Mouse (Mus musculus): Measurements from ENCODE around the gene H2-T22.
A peak's percentile ranks its signal among the peaks of the same experiment; 100 is the strongest.

Gene H2-T22

DNA sequence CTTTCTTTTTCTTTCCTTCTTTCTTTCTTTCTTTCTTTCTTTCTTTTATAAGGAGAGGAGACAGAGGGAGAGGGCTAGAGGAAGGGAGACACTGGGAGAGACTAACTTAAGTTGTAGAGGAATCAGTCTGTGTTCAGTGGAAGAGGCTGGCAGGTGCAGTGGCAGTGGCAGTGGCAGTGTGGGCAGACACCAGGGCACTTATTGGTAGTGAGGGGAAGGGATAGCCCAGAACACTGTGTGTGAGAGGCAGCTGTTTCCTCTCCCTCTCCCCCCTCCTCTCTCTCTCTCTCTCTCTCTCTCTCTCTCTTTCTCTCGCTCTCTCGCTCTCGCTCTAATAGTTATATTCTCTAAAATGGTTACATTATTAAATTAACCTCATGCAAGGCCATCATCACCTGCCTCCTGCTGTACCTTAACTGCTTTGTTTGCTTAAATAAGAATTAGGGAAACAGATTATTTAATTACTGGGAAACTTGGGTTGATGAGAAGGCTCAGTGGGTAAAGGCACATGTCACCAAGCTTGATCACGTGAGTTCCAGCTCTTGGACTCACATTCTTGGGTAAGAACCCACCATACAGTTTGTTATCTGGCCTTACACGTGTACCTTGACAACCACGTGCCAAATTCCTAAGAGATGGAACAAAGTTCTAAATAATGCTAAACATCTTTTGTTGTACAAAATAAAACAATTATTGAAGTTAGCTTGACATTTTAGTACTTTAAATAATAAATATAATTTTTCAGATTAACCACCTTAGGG lies 43.8 kb downstream of the H2-T22 start:
- no peak for DNase-seq (ENCODE audit: low read depth, low spot score)

- DNase-seq (ENCODE audit: low read depth, low spot score): no peak
Measured at GRCm38 (mm10) chr17:35997713-35998510, 44.6 kb downstream of the H2-T22 start.

DNA sequence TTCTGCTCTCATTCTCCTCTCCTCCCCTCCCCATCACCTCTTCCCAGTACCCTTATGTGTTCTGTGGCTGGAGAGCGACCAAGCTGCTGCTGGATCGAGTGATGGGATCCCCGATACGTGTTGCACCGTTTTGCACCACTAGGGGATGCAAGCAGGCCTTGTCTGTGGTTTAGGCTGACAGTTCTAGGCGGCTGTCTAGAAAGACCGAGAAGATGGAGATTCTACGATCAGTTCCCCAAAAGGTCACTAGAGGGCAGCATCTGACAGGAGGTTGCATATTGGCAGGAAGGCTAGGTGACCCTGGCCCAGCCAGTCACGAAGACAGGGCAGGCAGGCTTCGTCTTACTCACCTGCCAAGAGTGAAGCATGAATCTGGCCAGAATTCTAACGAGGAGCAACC lies 45.6 kb downstream of the H2-T22 start:
- peak; percentile 98 for DNase-seq (ENCODE audit: low read depth, low spot score)

GRCm38 (mm10) chr17:35994879-35995240 lies 47.7 kb downstream of the H2-T22 start:
- DNase-seq (ENCODE audit: low read depth, low spot score): no peak

DNA sequence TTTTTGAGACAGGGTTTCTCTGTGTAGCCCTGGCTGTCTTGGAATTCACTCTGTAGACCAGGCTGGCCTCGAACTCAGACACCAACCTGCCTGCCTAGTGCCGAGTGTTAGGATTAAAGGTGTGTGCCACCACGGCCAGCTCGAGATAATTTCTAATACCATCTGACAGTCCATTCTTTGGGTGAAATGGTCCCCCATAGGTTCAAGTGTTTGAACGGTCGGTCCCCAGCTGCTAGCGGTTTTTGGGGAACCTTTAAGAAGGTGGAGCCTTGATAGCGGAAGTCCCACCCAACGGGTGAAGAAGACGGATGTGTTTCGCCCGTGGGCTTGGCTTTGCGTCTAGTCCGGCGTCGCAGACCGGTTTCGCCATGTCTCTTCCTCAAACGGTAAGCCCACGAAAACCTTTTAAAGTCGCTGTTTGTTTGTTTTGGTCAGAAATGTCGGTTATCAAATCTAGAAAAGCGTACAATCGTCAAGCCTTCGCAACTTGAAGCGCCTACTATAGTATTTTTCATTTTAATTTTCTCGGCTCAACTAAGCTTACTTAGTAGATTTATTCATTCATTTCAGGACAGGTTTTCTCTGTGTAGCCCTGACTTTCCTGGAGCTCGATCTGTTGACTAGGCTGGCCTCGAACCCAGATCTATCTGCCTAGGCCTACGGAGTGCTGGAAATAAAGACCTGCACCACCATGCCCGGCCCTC lies 48.2 kb downstream of the H2-T22 start:
- DNase-seq (ENCODE audit: low read depth, low spot score): peak; percentile 79

GRCm38 (mm10) chr17:35993675-35994074 lies 48.9 kb downstream of the H2-T22 start:
- peak; percentile 87 for DNase-seq (ENCODE audit: low read depth, low spot score)

GRCm38 (mm10) chr17:35991781-35992180 lies 50.8 kb downstream of the H2-T22 start:
- DNase-seq (ENCODE audit: low read depth, low spot score): no peak

Data from forelimb bud, embryonic 11.5 days (tissue).